Mouse (Mus musculus) olfactory bulb, adult 2 months (tissue): Measurements from ENCODE around the gene Ppp4r4.

Experiments used
- CTCF ChIP-seq: fragments of 200-500 bp; IDR thresholded peaks from 2 replicates; pipeline ENCODE4 v1.5.1; 2012; ENCODE audit warnings: low read depth, mild to moderate bottlenecking, low read length, moderate library complexity; ENCODE audit not compliant: insufficient read depth
- POLR2A ChIP-seq: fragments of 200-500 bp; IDR thresholded peaks from 2 replicates; pipeline ENCODE4 v1.6.1; 2012; ENCODE audit warnings: mild to moderate bottlenecking, low read depth, low read length, moderate library complexity; ENCODE audit not compliant: insufficient read depth

GRCm38 (mm10) chr12:103509893-103510292 is 22.2 kb upstream of the Ppp4r4 start:
- TF ChIP-seq CTCF (no peak), POLR2A (no peak)
